ENCODE assay signal across 8 mouse cellular contexts in genomic region chr6:72981124-72981651, GRCm38 (mm10). TPM values are rescaled to one million over a fixed set of nuclear protein-coding genes. Genes with fewer than 3 reads are reported as not detected.
DNase-seq lines count a peak whose midpoint lies in the region; ATAC-seq lines count a peak whose summit lies in the region.

No protein-coding gene starts in this region.

- 30% methylated on average over 9 of the region's 9 CpGs for WGBS in intestine, embryonic 15.5 days
- 20% methylated on average over 9 of the region's 9 CpGs for WGBS in lung, embryonic 15.5 days
- 58% methylated on average over 9 of the region's 9 CpGs for WGBS in forebrain, embryonic 10.5 days

- peak overlapping the region; percentile 70 for H3K27ac ChIP-seq in intestine, embryonic 15.5 days
- H3K27ac ChIP-seq in lung, embryonic 15.5 days, result peak overlapping the region; percentile 72
- no peak overlapping the region for H3K27ac ChIP-seq in forebrain, embryonic 10.5 days

- H3K9ac ChIP-seq in intestine, embryonic 15.5 days, result no peak overlapping the region
- no peak overlapping the region for H3K9ac ChIP-seq in lung, embryonic 15.5 days

- peak; percentile 17 to 18 for DNase-seq in right cerebral cortex, adult 2 months (ENCODE audit: low spot score in 2 of 2)
- DNase-seq in right cerebral cortex, postnatal 25 days, result no peak
- peak; percentile 81 for DNase-seq in forelimb bud, embryonic 11.5 days (ENCODE audit: low read depth, low spot score)
- no peak for DNase-seq in cerebellum, adult 9-11 months
- DNase-seq in forebrain, embryonic 10.5 days (ENCODE audit: extremely low spot score, low spot score), result no peak

- H3K36me3 ChIP-seq in intestine, embryonic 15.5 days, result no peaks in the 10 kb centered on the region
- H3K36me3 ChIP-seq in lung, embryonic 15.5 days, result no peaks in the 10 kb centered on the region
- no peaks in the 10 kb centered on the region for H3K36me3 ChIP-seq in forebrain, embryonic 10.5 days (replicated peaks)

- peaks cover 5% of the 10 kb centered on the region; the same call in 1 of the 2 replicates for H3K4me1 ChIP-seq in intestine, embryonic 15.5 days (replicated peaks)
- H3K4me1 ChIP-seq in lung, embryonic 15.5 days, result peaks cover 19% of the 10 kb centered on the region
- H3K4me1 ChIP-seq in forebrain, embryonic 10.5 days, result peaks cover 13% of the 10 kb centered on the region

- H3K4me2 ChIP-seq in intestine, embryonic 15.5 days (replicated peaks), result peak overlapping the region; percentile 30; the same call in 1 of the 2 replicates
- H3K4me2 ChIP-seq in lung, embryonic 15.5 days, result no peak overlapping the region

- no peaks in the 10 kb centered on the region for H3K27me3 ChIP-seq in intestine, embryonic 15.5 days (replicated peaks)
- no peaks in the 10 kb centered on the region for H3K27me3 ChIP-seq in lung, embryonic 15.5 days
- no peaks in the 10 kb centered on the region for H3K27me3 ChIP-seq in forebrain, embryonic 10.5 days (ENCODE audit: poor library complexity, severe bottlenecking)

- peak; percentile 79 for ATAC-seq in intestine, embryonic 15.5 days
- ATAC-seq in lung, embryonic 15.5 days (ENCODE audit: borderline replicate concordance, extremely low read depth, low FRiP score, low TSS enrichment), result peak; percentile 87; the same call in 1 of the 2 replicates
- ATAC-seq in erythroid progenitor cell, adult 5-6 weeks (replicated peaks; ENCODE audit: low FRiP score, poor library complexity, severe bottlenecking), result no peak

- no peaks in the 10 kb centered on the region for H3K9me3 ChIP-seq in intestine, embryonic 15.5 days
- H3K9me3 ChIP-seq in lung, embryonic 15.5 days, result no peaks in the 10 kb centered on the region
- H3K9me3 ChIP-seq in forebrain, embryonic 10.5 days, result no peaks in the 10 kb centered on the region

- no peak overlapping the region for H3K4me3 ChIP-seq in intestine, embryonic 15.5 days (replicated peaks)
- H3K4me3 ChIP-seq in lung, embryonic 15.5 days, result no peak overlapping the region
- H3K4me3 ChIP-seq in forebrain, embryonic 10.5 days, result no peak overlapping the region

RNA-seq across cellular contexts. Expression of gene Tmsb10, which starts 22.6 kb away (rescaled TPM):
- 1,739 and 2,151 TPM in 2 replicates for polyA plus RNA-seq in intestine, embryonic 15.5 days (2015; fragmentation: Nextera tagmentation; extraction: Ambion mirVana)
- 2,229 and 2,599 TPM in 2 replicates for polyA plus RNA-seq in lung, embryonic 15.5 days (2015; fragmentation: Nextera tagmentation; extraction: Ambion mirVana)
- total RNA-seq in erythroid progenitor cell, adult 5-6 weeks (2015; ENCODE audit: low replicate concordance), result 283 and 289 TPM in 2 replicates
- 141 and 146 TPM in 2 replicates for total RNA-seq in erythroid progenitor cell, adult 5-6 weeks (2017; ENCODE audit: low replicate concordance)
- 2,414 and 2,501 TPM in 2 replicates for polyA plus RNA-seq in forebrain, embryonic 10.5 days (2016; fragmentation: Nextera tagmentation; extraction: Ambion mirVana)

Comparison
In these comparisons a context has a peak if more than half of its experiments do, and no peak if none do; other contexts are left out.
1. DNase-seq: peak in right cerebral cortex, adult 2 months (2 of 2) and forelimb bud, embryonic 11.5 days (single experiment); none in right cerebral cortex, postnatal 25 days (single experiment), cerebellum, adult 9-11 months (single experiment) and forebrain, embryonic 10.5 days (single experiment).